25 mouse cellular contexts compared by ENCODE assay signal in the genomic region with DNA sequence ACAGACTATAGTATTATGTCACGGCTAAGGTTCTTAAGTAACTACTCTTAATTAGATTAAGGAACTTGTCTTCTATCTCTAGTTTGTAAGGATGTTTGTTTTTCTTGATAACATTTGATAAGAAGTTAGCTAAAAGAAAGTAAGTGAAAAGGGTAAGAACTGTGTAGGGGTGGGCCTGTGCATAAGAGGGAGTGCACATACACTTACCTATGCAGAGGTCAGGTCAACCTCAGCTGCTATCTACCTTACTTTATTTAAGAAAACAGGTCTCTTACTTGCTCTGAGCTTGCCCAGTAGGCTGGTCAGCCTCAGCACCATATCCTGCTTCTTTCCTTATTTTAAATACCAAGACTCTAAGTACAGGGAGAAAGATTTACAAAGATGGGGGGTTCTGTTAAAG.
"Had no signal": no experiment of that assay in that cellular context is flagged by ENCODE, and none has a peak within 500 bp of the region (broad histone marks: within the 10 kb centered on the region; RNA-seq: fewer than 3 reads in every experiment).

No protein-coding gene starts in this region.

- ATAC-seq: hindbrain, embryonic 16.5 days; inflammation-experienced regulatory T-cells, adult 6 months; intestine, embryonic 15.5 days; intestine, postnatal 0 days had no signal

- H3K27me3 ChIP-seq: heart, embryonic 12.5 days; hindbrain, embryonic 12.5 days; intestine, embryonic 15.5 days; limb, embryonic 13.5 days; limb, embryonic 15.5 days had no signal

- DNase-seq: gastrocnemius, adult 2 months; gastrocnemius, postnatal 10 days; gastrocnemius, postnatal 25 days; heart, adult 18-20 months; heart, postnatal 10 days; heart, postnatal 4 days; kidney, adult 18-20 months; kidney, adult 8-10 months; kidney, postnatal 14 days; kidney, postnatal 36 days; layer of hippocampus, adult 9-11 months; layer of hippocampus, postnatal 36 days; left cerebral cortex, postnatal 4 days had no signal

- H3K4me1 ChIP-seq: hindbrain, embryonic 10.5 days; hindbrain, embryonic 12.5 days; intestine, embryonic 15.5 days had no signal

- H3K4me3 ChIP-seq: gastrocnemius, adult 2 months; heart, embryonic 10.5 days; heart, embryonic 12.5 days; hindbrain, embryonic 10.5 days; hindbrain, embryonic 12.5 days; intestine, embryonic 15.5 days; limb, embryonic 13.5 days; limb, embryonic 15.5 days had no signal

- H3K9ac ChIP-seq: heart, embryonic 12.5 days; hindbrain, embryonic 12.5 days; hindbrain, embryonic 14.5 days; intestine, embryonic 15.5 days; limb, embryonic 13.5 days; limb, embryonic 15.5 days had no signal

- H3K9me3 ChIP-seq: heart, embryonic 10.5 days; heart, embryonic 12.5 days; hindbrain, embryonic 10.5 days; hindbrain, embryonic 12.5 days; intestine, embryonic 15.5 days; limb, embryonic 13.5 days; limb, embryonic 15.5 days had no signal

- H3K4me2 ChIP-seq: heart, embryonic 12.5 days; hindbrain, embryonic 12.5 days; hindbrain, embryonic 14.5 days; intestine, embryonic 15.5 days; limb, embryonic 13.5 days; limb, embryonic 15.5 days had no signal

- H3K36me3 ChIP-seq: intestine, embryonic 15.5 days; limb, embryonic 15.5 days had no signal

- H3K27ac ChIP-seq: gastrocnemius, adult 2 months; heart, embryonic 10.5 days; hindbrain, embryonic 10.5 days; hindbrain, embryonic 12.5 days; hindbrain, embryonic 14.5 days; intestine, embryonic 15.5 days; kidney, postnatal 0 days; limb, embryonic 13.5 days; limb, embryonic 15.5 days had no signal
